Mouse (Mus musculus): ENCODE data around the gene Gstz1.

GRCm38 (mm10) chr12:87100331-87100730 is 46.6 kb upstream of the Gstz1 start:
- TF ChIP-seq GATA1 (IDR thresholded peaks at IDR 0.05; ENCODE audit: borderline replicate concordance, low read length): no peak
- no peak for TF ChIP-seq FLI1 (IDR thresholded peaks at IDR 0.05; ENCODE audit: low read length)
